Mouse (Mus musculus) adrenal gland, postnatal 14 days (tissue): Measurements from ENCODE around the gene Zic1. TPM values are rescaled to one million over a fixed set of nuclear protein-coding genes. Genes with fewer than 3 reads are reported as not detected.
A peak's percentile ranks its signal among the peaks of the same experiment; 100 is the strongest.

Experiments
- DNase-seq: peaks from one replicate; pipeline ENCODE4 v3.0.0; 2021; ENCODE audit warnings: mixed read lengths
- long read RNA-seq, 2 experiments: library from polyadenylated mRNA; stranded (forward); transcript quantifications; one replicate each; pipeline ENCODE4 v2.0.0; 2021
- total RNA-seq: library from RNA; stranded (reverse); gene quantifications from 2 replicates; pipeline ENCODE4 v1.2.3, GENCODE M21; 2021

The Zic1 gene
- 0.90 TPM in 1 of 2 replicates, not detected in the other for total RNA-seq
- long read RNA-seq, experiment 1: 0 reads
- long read RNA-seq, experiment 2: 0 reads

DNA sequence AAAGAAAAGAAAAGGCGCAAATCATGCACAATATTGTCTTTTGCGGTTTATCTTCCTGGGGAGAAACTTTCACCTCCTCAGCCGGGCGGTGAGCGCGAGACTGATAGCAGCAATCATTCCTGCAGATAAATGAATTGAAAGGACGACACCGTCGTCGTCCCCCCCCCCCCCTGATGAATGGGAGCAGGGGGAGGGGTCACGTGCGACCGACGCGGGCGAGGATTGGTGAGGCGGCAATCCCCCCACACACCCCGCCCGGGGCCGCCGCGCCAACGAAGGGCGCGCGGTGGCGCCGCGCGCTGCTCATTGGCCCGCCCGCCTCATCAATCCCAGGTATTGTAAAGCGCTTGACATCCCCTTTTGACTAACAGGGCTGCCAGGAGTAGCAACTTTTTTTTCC, at the start of gene Zic1:
Gene Zic1 (minus strand): TSS at position 147 of the 400 bp plus-strand sequence.
- DNase-seq: peak; percentile 22

DNA sequence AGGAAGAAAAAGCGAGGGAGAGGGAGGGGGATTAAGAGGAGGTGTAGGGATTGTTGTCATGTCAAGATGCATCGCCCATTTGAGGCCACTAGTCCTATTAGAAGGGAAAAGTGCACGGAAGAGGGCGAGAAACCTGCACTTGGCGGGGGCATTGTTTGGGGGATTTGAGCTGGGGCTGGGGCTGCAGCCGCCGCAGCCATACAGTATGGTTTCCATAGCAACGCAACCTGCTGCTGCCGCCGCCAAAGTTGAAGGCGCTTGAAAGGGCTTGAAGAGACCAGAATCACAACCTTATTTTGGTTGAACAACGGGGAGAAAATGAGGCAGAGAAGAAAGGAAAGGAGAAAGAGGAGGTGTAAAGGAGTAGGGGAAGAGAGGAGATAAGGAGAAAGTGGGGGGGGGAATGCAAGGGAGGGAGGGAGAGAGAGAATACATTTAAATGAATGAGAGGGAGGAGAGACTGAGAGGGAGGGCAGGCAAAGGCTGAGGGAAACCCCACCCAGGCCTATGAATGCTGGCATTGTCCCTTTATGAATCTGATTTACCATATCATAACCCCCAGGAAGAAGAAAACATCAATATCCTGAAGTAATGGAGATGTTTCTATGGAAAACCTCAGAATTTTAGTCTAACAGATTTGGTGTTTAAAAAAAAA, 48.5 kb upstream of the Zic1 start:
- no peak for DNase-seq

DNA sequence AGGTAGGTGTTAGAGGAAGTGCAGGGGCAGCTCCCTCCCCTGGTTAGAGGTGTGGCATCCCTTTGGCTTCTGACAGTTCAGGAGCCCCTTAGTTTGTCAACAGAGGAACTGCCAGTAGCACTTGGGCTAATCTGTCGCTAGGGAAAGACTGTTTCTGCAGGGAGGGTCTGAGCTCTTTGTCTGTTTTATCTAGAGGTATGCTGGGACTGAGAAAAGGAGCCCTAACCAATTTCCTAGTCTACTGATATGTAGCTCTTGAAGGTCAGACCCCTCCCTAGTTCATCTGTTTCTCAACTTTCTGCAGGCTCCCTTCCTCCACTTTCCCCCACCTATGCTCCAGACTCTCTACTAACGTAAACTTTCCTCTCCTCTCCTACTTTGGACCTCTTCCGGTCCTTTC, 44.2 kb upstream of the Zic1 start:
- no peak for DNase-seq

DNA sequence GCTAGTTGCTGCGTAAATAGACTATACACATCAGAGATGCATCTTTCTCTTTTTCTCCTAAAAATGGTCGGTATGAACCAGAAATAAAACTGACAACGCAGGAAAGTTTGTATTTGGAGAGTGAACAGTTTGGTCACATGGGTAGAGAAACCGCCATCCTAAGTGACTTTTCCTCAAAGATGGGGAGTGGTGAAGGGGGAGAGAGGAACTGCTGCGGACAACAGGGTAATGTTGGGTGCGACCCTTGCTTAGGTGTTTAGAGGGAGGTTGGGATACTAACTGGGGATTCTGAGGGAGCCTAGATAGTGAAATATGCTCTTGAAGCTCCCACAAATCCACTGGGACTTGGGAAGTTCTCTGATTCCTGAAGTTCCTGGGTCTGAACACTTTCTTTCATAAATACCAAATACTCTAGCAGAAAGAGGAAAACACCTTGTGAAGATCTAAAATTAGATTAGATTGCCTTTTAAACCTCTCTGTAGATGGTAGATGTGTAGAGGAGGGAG, 40.7 kb upstream of the Zic1 start:
- DNase-seq: no peak

DNA sequence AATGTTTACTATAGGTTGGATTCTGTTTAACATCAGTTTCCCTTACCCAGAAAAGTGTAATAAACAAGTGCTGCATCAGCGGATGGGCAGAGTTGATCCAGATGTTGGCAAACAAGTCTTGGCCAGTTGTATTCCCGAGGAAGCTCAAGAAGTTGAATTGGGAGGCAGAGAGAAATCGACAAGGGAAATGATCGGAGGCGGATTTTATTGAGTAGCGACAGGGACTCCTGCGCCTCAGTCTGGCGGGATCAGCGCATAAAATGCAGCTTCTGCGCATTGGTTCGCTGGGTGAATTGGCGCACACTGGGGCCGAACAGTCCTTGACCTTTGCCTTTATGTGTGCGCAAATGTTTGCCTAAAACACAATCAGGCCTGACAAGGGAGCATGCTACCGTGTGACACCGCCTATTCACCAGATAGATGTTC, 40.2 kb upstream of the Zic1 start:
- no peak for DNase-seq

DNA sequence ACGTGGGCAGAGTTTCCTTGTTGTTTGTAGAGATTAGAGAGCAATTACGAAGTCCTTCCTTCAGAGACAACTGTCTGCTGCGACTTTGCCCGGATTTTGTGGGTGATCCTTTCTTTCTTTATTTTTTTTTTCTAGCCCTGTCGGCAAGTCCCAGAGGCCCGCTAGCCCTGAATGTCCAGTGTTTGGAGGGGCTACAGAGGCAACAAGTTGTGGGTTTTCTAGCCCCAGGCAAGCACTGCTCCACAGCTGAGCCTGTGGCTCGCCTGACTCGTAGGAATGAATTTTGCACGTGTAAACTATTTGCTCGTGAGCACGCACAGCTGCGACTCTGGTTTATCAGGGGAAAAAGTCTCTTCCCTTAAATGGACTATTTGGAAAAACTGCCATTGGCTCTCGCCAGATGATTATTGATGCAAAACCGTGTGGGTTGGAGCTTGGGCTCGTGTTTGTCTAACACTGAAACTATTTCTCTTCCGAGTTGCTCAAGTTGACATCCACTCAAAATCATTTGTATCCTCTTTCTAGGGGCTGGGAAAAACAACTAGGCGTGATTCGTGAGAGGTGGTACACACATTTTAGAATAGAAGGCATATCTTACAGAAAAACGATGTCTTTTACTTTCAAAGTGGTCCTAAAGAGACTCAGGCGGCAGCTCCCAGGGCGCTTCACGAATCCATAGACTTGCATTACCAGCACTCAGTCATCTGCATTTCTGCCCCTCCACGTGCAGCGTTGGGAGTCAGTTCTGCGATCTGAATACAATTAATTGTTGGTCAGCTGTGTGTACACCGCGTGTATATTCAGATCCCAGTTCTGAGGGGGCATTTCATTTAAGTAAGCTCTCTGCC, 39.5 kb upstream of the Zic1 start:
- DNase-seq: no peak

DNA sequence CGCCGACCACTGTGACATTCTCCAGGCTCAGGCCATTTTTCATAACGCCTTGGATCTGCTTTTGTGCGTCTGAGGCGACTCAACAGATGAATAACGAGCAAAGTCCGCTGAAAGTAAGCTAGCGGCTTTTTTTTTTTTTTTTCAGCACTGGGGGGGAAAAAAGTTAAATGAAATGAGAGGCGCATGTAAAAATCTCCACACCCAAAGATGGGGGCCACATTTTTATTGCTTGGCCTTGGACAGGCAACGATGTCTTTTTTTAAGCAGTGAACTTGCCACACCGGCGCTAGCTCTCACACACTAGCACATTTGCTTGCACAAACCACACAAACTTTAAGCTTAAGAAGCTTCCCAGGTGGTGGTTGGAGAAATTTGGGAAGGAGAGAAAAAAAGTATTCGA, 38.6 kb upstream of the Zic1 start:
- DNase-seq: no peak

DNA sequence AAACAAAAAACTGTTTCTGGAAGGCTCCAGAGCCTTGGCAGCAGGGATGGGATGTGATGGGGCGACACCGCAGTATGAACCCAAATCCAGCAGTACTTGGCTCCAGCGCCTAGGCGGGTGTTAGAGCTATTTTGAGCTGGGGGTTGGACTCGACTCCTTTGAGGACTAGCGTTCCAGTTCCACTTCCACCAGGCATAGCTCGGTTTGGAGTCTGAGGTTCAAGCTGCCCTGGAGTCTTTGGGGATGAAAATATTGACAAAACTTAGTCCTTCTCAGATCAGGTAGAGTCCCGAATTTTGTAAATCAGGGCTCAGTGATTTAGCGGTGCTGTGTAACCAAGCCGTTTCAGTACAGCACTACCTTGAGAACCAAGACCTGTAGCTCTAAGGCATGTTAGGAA, 35.9 kb upstream of the Zic1 start:
- no peak for DNase-seq

DNA sequence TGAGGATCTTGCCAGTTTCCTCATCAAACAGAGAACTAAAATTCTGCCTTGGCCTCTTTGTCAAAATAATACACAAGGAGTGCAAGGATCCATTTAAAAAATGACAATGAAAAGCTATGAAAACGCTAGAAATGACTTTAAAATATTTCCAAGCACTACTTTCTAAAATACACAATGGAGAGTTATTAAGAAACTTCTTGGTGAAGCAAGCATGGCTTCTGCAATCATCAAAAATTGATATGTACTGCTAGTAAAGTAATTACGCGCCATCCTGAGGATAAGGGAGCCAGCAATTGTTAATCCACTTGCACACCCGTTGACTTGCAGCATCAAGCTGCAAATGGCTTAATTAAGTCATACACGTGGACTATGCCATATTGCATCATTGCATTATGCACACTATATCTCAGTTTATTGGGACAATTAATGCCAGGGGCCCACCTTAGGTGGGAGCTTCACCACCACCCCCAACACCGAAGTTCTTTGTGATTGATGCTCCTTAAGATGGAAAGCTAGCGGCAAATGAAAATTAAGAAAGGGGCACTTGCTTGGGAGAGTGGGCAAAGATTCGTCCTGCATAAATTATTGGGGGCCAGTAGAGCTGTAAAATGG, 35.0 kb upstream of the Zic1 start:
- DNase-seq: no peak

DNA sequence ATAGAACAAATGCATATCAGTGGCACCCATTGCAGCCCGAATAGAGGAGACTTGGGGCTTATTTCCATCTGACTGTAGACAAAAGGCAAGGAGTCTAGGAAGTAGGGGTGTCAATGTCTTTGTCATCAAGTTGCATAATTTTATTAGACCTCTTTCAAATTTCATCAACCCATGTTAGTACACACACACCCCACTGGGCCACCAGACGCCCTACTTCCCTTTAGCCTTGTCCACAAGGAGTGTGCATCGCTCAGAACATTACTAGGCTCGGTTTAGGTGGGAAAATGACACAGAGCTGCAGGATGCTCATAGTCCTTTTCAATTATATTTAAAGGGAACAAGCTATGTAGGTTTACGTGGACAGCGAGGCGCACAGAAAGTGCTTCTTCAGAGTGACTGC, 34.4 kb upstream of the Zic1 start:
- DNase-seq: no peak

DNA sequence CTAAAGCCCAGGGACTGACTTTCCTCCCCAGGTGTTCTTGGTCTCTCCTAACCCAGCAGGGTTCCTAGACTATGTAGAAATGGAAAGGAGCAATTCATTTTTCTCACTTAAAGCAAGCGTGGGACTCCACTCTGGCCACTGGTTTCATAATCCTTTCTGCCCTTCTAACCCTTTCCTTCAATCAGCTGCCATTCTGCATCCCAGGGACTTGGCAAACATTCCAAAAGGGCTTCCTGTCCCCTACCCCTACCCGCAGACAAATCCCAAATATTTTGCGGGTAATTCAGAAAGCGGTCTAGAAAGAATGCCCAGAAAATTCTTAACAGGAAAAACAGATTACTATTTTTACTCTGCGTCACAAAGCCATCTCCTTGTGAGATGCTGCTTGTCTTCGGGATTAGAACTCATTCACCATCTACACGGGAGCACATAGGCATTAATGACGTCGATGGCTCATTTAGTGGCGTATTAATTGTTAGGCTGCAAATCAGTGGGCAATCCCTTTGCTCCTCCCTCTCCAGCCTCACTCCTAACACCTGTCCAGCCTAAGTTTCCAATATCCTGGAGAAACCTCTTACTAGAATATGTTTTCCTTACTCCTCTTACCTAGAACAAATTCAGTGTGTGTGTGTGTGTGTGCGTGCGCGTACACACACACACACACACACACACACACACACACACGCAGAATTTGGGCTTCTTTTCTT, 29.6 kb upstream of the Zic1 start:
- no peak for DNase-seq

DNA sequence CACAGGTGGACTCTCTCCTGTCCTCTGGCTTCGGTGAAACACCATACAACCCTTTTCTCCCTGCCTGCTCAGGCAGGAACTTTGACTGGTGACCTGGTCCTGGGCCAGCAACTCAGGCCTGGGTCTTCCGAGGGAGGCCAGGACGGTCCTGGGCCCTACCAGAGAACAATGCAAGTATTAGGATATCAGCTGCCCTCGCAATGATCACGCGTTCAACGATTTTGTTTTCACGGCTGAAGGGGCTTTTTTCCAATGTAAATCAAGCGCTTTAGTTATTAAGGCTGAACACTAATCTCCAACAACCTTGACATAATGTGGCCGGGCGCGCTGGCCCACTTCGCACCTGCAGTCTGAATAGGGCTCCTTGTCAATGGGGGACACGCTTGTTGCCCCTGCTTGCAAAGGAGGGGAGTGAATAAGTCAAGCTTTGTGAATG, 28.6 kb upstream of the Zic1 start:
- DNase-seq: no peak

DNA sequence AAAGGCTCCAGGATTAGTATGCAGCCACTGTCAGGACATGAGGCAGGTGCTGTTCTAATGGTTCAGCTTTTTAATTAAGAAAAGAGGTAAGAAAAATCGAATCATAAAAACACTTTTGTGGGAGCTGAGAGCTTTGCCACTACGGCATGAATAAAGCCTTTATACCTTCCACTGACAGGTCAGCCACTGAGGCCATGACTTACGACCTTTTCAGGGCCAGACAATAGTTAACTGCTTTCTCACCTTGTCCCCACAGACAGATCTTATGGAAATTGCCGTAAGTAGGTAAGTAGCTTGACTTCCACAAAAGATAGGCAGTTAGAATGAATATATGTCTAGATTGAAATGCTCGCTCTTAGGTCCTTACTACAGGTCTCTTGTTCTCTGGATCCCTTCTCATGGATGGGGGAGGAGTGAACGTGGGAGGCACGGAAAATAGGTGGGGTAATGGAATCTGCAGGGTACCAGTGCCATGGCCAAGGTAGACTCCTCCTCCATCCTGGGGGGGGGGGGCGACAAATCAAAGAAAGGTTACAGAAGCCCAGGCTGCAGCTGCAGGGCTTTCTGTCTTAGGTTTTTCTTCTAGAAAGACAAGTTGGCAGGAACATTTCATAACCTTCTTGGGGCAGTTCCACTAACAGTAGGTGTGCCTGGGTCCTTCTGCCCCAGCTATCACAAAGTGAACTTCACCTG, 27.9 kb upstream of the Zic1 start:
- DNase-seq: no peak

DNA sequence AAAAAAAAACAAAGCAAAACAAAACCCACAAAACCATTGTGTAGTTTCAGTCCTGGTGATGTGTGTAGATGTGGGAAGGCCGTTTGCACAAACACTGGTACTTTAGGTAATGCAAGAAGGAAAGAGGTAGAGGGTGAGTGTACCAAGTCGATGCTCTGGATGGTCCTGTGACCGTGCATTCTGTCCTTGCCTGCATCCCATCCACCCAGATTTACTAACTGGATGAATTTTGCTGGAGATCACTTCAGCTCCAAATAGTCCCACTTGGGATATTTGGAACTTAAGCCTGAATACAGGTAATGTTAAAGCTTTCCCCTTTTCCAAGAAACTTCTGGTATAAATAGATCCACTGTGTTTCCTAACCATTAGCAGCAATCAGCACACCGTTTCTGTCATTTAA, 22.6 kb upstream of the Zic1 start:
- DNase-seq: no peak

DNA sequence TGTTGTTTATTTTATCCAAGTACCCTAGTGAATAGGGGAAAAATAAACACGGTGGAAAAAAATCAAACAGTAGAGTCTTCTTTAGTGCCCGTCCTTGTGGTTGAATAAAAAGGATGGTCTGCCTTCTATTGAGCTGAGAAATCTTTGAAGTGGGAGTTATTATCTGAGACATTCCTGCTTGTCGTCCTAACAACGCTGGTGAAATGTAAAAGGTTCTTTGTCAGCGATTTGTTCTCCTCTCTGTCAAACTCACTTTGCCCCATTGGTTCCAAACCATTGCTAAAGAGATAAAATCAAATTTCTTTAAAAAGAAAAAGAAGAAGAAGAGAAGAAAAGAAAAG, 22.1 kb upstream of the Zic1 start:
- no peak for DNase-seq

DNA sequence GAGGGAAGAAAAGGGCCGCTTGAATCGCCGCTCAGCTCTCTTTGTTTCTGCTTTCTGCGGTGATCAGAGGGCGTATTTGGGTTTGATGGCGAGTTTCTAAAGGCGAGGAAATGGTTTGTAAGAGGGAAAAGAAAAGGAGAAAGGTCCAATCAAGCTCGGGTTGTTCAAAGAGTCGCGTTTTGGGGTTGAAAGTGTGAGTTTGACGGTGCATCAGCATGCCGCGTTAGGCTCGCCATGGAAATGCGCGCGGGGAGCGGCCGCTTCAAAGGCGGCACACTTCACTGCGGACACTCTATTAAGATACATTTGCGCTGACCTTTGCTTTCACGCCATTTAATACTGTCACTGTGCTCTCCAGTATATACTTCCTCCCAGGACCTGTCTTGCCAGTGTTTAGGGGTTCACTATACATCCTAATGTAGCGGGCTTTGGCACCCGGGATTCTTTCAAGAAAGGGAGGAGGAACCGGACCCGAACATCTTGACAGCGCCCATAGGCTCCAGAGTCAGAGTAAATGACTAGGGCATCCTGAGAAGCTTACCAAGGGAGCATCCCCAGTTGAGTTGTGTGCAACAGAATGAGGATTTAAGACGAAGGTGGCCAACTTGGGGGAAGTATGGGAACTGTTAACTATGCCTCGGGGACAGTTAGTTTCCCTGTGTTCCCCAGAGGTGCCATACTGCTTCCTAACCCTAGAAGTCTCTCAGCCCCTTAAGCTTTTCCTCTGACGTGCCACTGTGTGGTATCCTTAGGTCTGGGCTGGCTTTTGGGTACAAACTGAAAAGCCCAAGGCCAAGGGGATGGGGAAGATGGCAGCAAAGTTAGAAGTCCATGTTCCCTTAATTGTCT, 21.5 kb upstream of the Zic1 start:
- DNase-seq: no peak

DNA sequence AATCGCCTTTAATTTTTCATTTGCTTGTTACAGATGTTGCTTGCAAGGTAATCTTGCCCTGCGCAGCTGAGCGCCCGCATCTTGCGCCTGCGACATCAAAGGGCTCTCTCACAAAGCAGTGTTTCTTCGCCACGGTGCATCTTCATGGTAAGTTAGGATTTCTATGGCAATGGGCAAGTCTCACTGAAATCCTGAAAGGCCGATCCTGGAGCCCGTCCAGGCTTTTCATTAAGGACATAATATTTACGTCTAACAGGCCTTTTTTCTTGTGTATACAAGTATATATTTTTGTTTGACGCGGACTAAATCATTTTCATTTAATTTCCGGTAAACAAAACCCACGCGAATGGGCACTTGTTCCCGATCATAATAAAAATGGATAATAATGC, 20.9 kb upstream of the Zic1 start:
- no peak for DNase-seq

DNA sequence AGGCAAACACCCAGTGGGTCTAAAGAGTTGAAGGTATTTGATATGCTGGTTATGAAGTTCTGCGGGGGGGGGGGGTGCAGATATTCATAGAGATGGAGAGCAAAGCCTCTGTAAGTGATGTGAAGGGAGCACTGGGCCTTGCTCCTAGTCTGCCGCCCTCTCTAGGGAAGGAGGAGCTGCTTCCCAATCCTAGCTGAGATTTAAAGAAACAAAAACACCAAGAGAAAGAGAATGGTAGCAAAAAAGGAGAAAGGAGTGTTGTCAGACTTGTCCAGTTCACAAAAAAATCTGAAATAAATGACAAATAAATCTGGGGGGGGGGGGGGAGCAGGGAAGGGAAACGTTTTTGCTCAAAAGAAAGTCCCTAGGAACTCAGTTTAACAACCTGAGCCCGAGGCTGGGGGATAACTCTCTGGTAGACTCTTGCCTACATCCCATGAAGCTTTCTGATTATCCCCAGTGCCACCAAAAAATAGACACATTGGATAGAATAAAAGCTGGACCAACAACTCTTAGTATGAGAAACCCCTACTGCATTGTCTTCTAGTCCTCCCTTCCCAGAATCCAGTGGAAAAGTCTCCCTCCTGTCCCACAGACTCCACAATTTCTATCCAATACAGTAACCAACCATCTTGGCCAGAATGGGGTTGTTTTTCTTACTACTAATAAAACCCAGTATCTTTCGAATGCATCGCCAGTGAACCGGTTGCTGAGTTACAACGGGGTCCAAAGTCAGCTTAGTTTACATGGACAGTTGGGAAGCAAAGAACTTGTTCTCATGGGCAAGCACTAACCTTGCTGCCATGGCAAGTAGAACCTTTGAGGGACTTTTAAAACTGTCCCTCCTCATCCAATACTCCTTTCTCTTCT, 20.2 kb upstream of the Zic1 start:
- DNase-seq: no peak

DNA sequence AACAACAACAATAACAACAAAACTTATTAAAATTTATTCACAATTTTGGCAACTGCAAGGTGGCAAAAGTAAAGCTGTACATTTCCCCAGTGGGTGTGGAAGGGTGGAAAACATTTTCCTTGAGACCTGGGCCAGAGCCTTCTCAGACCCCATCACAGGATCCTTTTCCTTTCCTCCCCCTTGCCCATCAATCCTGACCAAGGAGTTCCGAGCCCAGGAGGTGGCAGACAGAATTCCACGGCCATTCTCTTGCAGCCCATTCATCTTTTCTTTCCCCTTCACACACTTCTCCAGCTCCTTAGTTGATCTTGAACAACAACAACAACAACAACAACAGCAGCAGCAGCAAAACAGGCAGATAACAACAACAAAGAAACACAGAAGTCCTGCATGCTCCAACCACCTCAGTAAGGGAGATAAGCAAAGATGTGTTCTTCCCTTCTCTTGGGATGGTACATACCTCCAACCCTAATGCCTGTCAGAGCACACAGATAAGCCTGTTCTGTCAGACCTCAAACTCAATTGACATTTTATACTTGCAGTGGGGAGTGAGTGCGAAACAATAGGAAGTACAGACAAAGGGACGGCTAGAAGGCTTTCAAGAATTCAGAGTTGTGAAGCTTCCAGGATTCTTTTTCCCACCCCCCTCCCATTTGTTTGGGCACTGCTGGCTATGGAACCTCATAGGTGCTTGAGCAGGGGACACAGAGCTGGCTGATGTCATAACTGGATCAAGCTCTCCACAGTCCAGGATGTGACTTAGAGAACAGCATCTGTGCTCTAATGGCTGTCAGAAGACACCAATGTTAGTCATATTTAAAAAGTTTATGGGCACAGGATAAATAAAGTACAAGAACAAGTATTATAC, 19.3 kb upstream of the Zic1 start:
- no peak for DNase-seq
